Mouse (Mus musculus) gastrocnemius, postnatal 14 days (tissue): ENCODE measurements at regions not wholly inside any gene's neighbourhood (a gene's known extent, or its start where the extent isn't known, plus 50 kb on each side); places are given as distances from the start of the nearest gene placed in this dataset.
A peak's percentile ranks its signal among the peaks of the same experiment; 100 is the strongest.
"Not testable (repeated sequence)": the region's sequence is repeated elsewhere in the genome, so short reads cannot be mapped to it uniquely, and the experiment has no call there.

ENCODE experiments used
- DNase-seq: peaks from one replicate; pipeline ENCODE4 v3.0.0; 2021; ENCODE audit warnings: mixed read lengths
- intact Hi-C: fragments of 180-260 bp; cut with DNase I; formaldehyde crosslinking; loops from one replicate; pipeline ENCODE4 v1.15.1; 2025; ENCODE audit warnings: low total_unique reads

DNA sequence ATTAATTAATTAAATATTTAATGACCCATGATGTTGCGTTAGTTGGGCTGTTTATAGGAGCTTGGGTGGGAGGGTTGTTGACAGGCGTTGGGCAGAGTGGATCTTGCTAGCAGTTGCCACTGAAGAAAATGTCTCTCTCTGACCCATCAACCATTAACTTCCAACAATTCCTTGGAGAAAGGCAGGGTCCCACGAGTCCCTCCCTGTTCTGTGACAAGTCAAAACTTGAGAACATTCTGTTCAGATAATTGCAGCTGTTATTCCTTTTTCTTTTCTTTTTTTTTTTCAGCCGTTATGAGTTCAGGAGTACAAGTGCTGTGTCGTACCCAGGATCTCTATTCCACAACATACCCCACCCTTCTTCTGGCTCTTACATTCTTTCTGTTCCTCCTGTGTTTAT is 59.8 kb upstream of the Tnfrsf21 start:
- intact Hi-C loops = no loop called here
- DNase-seq = no peak

DNA sequence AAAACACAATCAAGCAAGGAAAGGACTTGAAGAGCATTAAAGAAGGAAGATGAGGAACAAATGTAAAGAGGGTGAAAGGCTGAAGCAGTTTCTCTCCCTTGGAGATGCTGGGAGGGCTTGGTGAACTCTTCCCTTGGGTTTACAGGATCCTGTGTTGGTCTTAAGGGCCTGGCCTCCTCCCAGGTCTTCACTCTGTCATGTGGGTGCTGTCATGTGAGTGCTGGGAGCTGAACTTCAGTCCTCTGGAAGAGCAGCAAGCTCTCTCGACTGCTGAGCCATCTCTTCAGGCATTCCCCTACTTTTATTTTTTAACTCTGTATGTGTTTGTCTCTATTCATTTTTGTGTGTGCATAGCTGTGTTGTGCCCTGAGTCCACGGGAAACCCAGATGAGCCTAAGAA is 61.6 kb upstream of the Tnfrsf21 start:
- DNase-seq = no peak
- intact Hi-C loops = no loop called here

DNA sequence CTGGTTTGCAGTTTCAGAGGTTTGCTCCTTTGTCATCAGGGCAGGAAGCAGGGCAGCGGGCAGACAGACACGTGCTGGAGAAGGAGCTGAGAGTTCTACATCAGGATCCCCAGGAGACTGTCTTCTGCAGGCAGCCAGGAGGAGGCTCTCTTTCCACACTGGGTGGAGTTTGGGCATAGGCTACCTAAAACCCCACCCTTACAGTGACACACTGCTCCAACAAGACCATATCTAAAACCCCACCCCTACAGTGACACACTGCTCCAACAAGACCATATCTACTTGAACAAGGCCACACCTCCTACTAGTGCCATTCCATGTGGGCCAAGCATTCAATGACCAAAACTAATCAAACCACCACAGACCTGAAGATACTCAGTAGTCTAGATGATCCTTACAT is 68.0 kb upstream of the Cd2ap start:
- DNase-seq = no peak
- intact Hi-C loops = no loop called here

- peak; percentile 27 for DNase-seq
- intact Hi-C loops = no loop called here
Observed at GRCm38 (mm10) chr17:42943272-42943696, 66.8 kb upstream of the Cd2ap start.

DNA sequence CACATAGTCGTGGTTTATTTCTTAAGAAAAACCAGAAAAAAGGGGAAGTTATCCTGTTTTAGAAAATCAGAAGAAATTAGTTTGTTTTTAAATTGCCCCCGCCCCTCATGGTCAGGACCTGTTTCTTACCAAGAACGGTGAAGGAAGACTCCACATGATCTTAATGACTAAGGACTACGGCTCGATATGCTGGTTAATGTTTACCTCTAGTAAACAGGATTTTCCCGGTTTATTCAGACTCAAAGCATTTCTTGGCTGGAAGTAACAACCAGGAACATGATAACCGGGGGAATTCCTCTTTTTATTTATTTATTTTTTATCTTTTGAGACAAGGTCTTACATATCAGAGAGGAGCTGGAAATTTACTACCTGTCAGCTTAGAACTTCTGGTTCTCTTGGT is 63.0 kb upstream of the Cd2ap start:
- intact Hi-C loops = no loop called here
- DNase-seq = no peak

GRCm38 (mm10) chr17:42938579-42938978 is 62.1 kb upstream of the Cd2ap start:
- no peak for DNase-seq
- intact Hi-C loops = no loop called here

DNA sequence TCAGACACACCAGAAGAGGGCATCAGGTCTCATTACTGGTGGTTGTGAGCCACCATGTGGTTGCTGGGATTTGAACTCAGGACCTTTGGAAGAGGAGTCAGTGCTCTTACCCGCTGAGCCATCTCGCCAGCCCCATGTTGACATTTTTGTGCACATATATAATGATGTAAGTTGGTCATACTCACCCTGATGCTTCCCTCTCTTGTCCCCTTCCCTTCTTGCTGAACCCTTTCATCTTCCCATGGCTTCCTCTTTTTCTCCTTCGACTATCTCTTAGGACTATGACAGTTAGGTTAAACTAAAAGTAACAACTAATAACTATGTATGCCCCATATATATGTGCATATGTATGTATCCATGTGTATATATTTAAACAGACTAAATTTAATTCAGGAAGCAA is 61.0 kb upstream of the Cd2ap start:
- DNase-seq, intact Hi-C loops: not testable (repeated sequence)

DNA sequence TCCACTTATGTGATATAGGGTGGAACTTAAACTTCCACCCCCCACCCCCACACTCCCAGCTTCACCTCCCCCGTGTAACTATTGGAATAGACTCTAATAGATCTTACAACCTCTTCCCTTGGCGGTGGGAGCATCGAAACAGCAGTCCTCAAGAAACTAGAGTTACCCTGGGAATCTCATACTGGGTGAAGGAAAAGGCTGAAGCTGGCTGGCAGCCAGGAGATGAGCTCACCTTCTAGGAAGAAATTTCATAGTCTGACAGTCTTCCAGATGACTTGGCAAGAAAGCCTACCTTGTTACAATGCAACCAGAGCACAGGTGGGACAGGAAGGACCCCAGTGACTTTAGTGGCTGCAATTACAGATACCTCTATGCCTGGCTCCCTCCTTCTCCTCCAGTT is 57.6 kb upstream of the Cd2ap start:
- peak; percentile 16 for DNase-seq
- intact Hi-C loops = no loop called here

- no peak for DNase-seq
Observed at GRCm38 (mm10) chr17:42933335-42934004, 57.0 kb upstream of the Cd2ap start.

DNA sequence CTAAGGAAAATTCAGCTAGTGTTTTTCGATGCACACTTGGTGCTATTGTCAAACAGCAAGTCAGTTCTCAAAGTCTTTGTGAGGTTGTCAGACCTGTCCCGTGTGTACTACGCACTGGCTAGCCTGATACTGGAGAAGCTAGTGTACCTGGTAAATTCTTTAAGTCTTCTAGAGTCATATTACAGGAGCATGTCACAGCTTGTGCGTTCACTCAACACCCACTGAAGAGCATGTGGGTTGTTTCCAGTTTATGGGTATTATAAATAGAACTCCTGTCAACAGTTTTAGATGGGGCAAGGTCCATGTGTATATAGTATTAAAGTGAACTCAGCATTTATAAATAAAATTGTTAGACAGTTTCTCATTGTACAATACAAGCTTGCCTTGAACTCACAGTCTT is 50.9 kb upstream of the Cd2ap start:
- no peak for DNase-seq

More at GRCm38 (mm10) chr17:42933335-42934004, 57.0 kb upstream of the Cd2ap start:
- intact Hi-C loops = no loop called here

More for the DNA sequence above, 50.9 kb upstream of the Cd2ap start:
- intact Hi-C loops = no loop called here
